Mouse (Mus musculus) cerebellum, adult 2 months (tissue): Measurements from ENCODE around the gene Ttc8. TPM values are rescaled to one million over a fixed set of nuclear protein-coding genes. Genes with fewer than 3 reads are reported as not detected.

ENCODE experiments used
- DNase-seq, 2 experiments: peaks; one replicate each; pipeline ENCODE4 v3.0.0; 2021
- H3K27ac ChIP-seq: fragments of 200-500 bp; 2 replicates; pipeline ENCODE4 v1.5.1; 2012; ENCODE audit warnings: low read length, control low read depth, inconsistent platforms; ENCODE audit not compliant: insufficient read depth
- H3K27me3 ChIP-seq: fragments of 200-500 bp; 2 replicates; pipeline ENCODE4 v1.6.1; 2012; ENCODE audit warnings: inconsistent platforms, mild to moderate bottlenecking, low read length, moderate library complexity; ENCODE audit not compliant: control insufficient read depth, insufficient read depth
- H3K4me1 ChIP-seq: fragments of 200-500 bp; 2 replicates; pipeline ENCODE4 v1.6.1; 2011; ENCODE audit warnings: low read length; ENCODE audit not compliant: control insufficient read depth, insufficient read depth
- H3K4me3 ChIP-seq: fragments of 200-500 bp; replicated peaks from 2 replicates; pipeline ENCODE3; 2011; ENCODE audit warnings: mild to moderate bottlenecking, low read depth, low read length, control low read depth; ENCODE audit not compliant: insufficient read depth
- CTCF ChIP-seq: fragments of 200-500 bp; IDR thresholded peaks from 2 replicates; pipeline ENCODE4 v1.5.1; 2011; ENCODE audit warnings: low read depth, mild to moderate bottlenecking, control low read depth, low read length, moderate library complexity, borderline replicate concordance; ENCODE audit not compliant: insufficient read depth
- POLR2A ChIP-seq: fragments of 200-500 bp; IDR thresholded peaks from 2 replicates; pipeline ENCODE4 v1.6.1; 2011; ENCODE audit warnings: low read length, control low read depth, borderline replicate concordance; ENCODE audit not compliant: insufficient read depth
- WGBS: fragments of 180-500 bp; shearing (Covaris S2); methylation state at CpG from one replicate; pipeline ENCODE4 v1.1.7; 2018; 5-methylcytosine and 5-hydroxymethylcytosine counted together
- polyA plus RNA-seq: library from polyadenylated mRNA; depleted of rRNA; stranded (reverse); fragments of >200 nt; gene quantifications from 2 replicates; pipeline ENCODE4 v1.2.3, GENCODE M21; 2012

Ttc8 gene
- polyA plus RNA-seq, 1 experiment = 52.2 TPM

- TF ChIP-seq CTCF (no peak), POLR2A (no peak)
- H3K4me3 ChIP-seq = no peak overlapping the region
- 94% methylated on average over 3 of the region's 3 CpGs for WGBS
- H3K4me1 ChIP-seq = no peaks in the 10 kb centered on the region
- no peaks in the 10 kb centered on the region for H3K27me3 ChIP-seq
- no peak for DNase-seq
- H3K27ac ChIP-seq = no peak overlapping the region
Observed at GRCm38 (mm10) chr12:98981081-98981480, 60.7 kb downstream of the Ttc8 start.

- no peaks in the 10 kb centered on the region for H3K27me3 ChIP-seq
- no peak overlapping the region for H3K4me3 ChIP-seq
- no peak for TF ChIP-seq POLR2A
- no peak for TF ChIP-seq CTCF
- no peak overlapping the region for H3K27ac ChIP-seq
- no peak for DNase-seq
- 96% methylated on average over 2 of the region's 2 CpGs for WGBS
- no peaks in the 10 kb centered on the region for H3K4me1 ChIP-seq
Observed at GRCm38 (mm10) chr12:98984785-98985184, 64.4 kb downstream of the Ttc8 start.

- no peaks in the 10 kb centered on the region for H3K27me3 ChIP-seq
- WGBS = 60% methylated on average over 2 of the region's 2 CpGs
- no peak overlapping the region for H3K27ac ChIP-seq
- H3K4me1 ChIP-seq = peaks cover 9% of the 10 kb centered on the region
- no peak overlapping the region for H3K4me3 ChIP-seq
- TF ChIP-seq CTCF = no peak
- no peak for TF ChIP-seq POLR2A
- DNase-seq = no peak
Observed at GRCm38 (mm10) chr12:98991076-98991829, 70.9 kb downstream of the Ttc8 start.

- Histone ChIP-seq H3K4me3 (no peak overlapping the region), H3K27ac (no peak overlapping the region), H3K27me3 (no peaks in the 10 kb centered on the region), H3K4me1 (peaks cover 9% of the 10 kb centered on the region)
- TF ChIP-seq CTCF = no peak
- no peak for TF ChIP-seq POLR2A
- no peak for DNase-seq
- WGBS = 40% methylated on average over 3 of the region's 3 CpGs
Observed at GRCm38 (mm10) chr12:98991830-98992216, 71.4 kb downstream of the Ttc8 start.

GRCm38 (mm10) chr12:98993736-98994135 lies 73.4 kb downstream of the Ttc8 start:
- 96% methylated on average over 2 of the region's 2 CpGs for WGBS
- Histone ChIP-seq H3K27ac (no peak overlapping the region), H3K27me3 (no peaks in the 10 kb centered on the region), H3K4me3 (no peak overlapping the region), H3K4me1 (peaks cover 9% of the 10 kb centered on the region)
- no peak for DNase-seq
- no peak for TF ChIP-seq CTCF
- TF ChIP-seq POLR2A = no peak

- Histone ChIP-seq H3K27me3 (no peaks in the 10 kb centered on the region), H3K4me1 (peaks cover 9% of the 10 kb centered on the region), H3K27ac (no peak overlapping the region), H3K4me3 (no peak overlapping the region)
- DNase-seq = no peak
- WGBS = 87% methylated on average over 3 of the region's 3 CpGs
- TF ChIP-seq POLR2A (no peak), CTCF (no peak)
Observed at GRCm38 (mm10) chr12:98994366-98994765, 74.0 kb downstream of the Ttc8 start.

- H3K27ac ChIP-seq = no peak overlapping the region
- WGBS = 57% methylated on average over 1 of the region's 1 CpGs
- H3K27me3 ChIP-seq = no peaks in the 10 kb centered on the region
- TF ChIP-seq POLR2A (no peak), CTCF (no peak)
- H3K4me3 ChIP-seq = no peak overlapping the region
- DNase-seq = peak; percentile 63 to 88
- peaks cover 9% of the 10 kb centered on the region for H3K4me1 ChIP-seq
Observed at GRCm38 (mm10) chr12:98995881-98996280, 75.5 kb downstream of the Ttc8 start.

- peak in 1 of 2 experiments; percentile 17 for DNase-seq
- Histone ChIP-seq H3K4me3 (no peak overlapping the region), H3K27me3 (no peaks in the 10 kb centered on the region), H3K27ac (no peak overlapping the region), H3K4me1 (peaks cover 6% of the 10 kb centered on the region)
- no peak for TF ChIP-seq POLR2A
- no peak for TF ChIP-seq CTCF
- 62% methylated on average over 6 of the region's 6 CpGs for WGBS
Observed at GRCm38 (mm10) chr12:98996581-98996988, 76.2 kb downstream of the Ttc8 start.
